Mouse (Mus musculus) T-helper 2 cell (primary cell): ENCODE results near the gene Wbp1l.

Source experiments
- in situ Hi-C: fragments of 300-600 bp; cut with MboI, MseI; formaldehyde crosslinking; loops from one replicate; pipeline ENCODE4 v1.15.1; 2025; ENCODE audit warnings: high pct_unique_total_duplicates

The Wbp1l gene

GRCm38 (mm10) chr19:46598187-46598586 lies 697 bp upstream of the Wbp1l start:
- in situ Hi-C loops: no loop called here

DNA sequence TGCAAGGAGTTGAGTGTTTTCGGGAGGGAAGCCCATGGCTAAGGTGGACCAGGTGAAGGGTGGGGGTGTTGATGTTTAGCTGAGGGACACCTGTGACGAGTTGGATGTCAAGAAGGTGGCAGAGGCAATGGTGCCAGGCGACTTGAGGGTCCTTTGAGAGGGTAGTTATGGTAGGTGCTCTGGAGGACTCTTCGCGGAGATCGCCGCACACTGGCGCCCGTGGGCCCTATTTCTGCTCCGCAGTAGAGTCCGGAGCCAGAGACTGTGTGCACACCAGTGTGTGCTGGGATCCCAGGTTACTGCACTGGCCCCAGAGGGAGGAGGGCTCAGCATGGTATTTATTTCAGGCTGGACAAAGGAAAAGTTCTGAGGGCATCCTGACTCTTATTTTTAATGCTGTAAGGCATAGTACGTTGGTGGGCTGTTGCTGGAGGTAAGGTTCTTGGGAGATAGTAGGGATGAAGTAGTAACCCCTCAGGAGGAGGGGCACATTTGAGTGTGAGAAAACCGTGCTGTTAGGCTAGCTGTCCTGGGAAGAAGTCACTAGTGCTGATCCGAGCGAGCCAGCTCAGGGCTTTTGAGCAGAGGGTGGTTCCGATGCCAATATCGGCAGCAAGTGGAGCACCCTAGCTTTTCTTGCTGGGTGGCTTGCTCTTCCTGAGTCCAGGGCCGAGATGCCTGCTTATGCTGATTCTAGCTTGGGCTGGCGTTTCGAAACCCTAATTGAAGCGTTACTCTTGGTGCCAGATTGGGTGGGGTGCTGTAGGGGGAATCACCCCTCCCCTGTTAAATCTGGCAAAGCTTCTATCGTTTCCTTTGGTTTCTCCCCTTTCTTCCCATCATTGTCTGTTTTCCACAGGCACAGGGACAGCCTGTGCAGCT lies 732 bp downstream of the Wbp1l start:
- in situ Hi-C loops: no loop called here

GRCm38 (mm10) chr19:46600371-46600770 lies 1.5 kb downstream of the Wbp1l start:
- in situ Hi-C loops: no loop called here

DNA sequence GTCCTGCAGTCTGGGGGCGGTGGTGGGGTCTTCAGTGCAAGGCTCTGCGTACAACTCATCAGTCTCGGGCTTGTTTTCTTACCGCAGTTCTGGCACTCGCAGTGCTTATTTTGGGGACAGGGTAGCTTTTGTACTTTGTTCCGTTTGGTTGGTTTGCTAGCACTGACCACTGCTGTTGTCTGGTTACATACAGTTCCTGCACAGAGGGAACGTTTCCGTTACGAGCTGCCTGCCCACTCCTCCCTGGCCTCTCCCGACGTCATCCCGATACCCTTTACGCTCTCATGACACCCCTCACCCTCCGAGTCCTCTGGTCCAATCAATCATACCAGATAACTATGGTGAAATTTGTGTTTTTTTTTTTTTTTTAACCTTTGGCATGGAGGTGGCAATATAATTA lies 2.6 kb downstream of the Wbp1l start:
- in situ Hi-C loops: no loop called here

- in situ Hi-C loops: no loop called here
Observed at GRCm38 (mm10) chr19:46602406-46602805, 3.5 kb downstream of the Wbp1l start.

GRCm38 (mm10) chr19:46606718-46607117 lies 7.8 kb downstream of the Wbp1l start:
- in situ Hi-C loops: no loop called here

DNA sequence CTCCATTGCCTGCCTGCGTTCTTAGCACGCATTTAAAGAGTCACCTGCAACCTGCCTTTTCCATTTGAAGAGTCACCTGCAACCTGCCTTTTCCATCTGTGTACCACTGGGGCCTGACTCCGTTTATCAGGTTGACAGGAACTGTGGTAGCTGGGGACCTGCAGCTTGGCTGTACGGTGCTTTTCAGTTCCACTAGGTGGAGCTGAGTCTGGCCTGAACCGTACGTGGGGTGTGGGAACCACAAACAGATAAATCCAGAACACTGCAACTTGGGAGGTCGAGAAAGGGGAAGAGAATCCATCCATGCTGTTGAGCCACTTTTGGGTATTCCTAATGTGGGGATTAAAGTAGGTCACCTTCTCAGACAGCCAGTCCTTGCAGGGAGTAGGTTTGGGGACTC lies 8.5 kb downstream of the Wbp1l start:
- in situ Hi-C loops: no loop called here

GRCm38 (mm10) chr19:46608158-46608557 lies 9.3 kb downstream of the Wbp1l start:
- in situ Hi-C loops: no loop called here

- in situ Hi-C loops: loop anchor here (10.0 kb wide), 1 partner anchor 908 kb away; no protein-coding TSS in a partner anchor
Observed at GRCm38 (mm10) chr19:46616378-46616777, 17.5 kb downstream of the Wbp1l start.

- in situ Hi-C loops: loop anchor here (10.0 kb wide), 1 partner anchor 907 kb away; no protein-coding TSS in a partner anchor
Observed at GRCm38 (mm10) chr19:46617361-46617760, 18.5 kb downstream of the Wbp1l start.

- in situ Hi-C loops: loop anchor here (10.0 kb wide), 1 partner anchor 906 kb away; no protein-coding TSS in a partner anchor
Observed at GRCm38 (mm10) chr19:46618322-46618721, 19.4 kb downstream of the Wbp1l start.

DNA sequence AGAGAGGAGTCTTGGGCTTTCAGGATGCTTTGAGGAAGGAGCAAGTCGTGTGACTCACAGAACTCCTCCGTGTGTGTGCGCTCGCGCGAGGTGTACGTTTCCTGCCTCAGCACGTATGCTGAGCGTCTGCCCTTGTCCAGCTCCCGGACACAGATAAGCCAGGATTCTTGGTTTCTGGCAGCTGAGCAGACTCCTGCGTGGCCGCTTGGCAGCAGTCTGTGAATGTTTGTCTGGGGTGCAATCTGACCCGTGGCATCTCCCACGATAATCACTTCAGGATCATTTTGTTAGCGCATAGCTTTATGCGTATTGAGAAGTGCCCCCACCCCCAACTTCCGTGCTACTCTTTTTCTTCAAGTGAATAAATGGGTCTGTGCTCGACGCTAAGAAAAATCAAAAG lies 20.1 kb downstream of the Wbp1l start:
- in situ Hi-C loops: loop anchor here (10.0 kb wide), 1 partner anchor 906 kb away; no protein-coding TSS in a partner anchor

DNA sequence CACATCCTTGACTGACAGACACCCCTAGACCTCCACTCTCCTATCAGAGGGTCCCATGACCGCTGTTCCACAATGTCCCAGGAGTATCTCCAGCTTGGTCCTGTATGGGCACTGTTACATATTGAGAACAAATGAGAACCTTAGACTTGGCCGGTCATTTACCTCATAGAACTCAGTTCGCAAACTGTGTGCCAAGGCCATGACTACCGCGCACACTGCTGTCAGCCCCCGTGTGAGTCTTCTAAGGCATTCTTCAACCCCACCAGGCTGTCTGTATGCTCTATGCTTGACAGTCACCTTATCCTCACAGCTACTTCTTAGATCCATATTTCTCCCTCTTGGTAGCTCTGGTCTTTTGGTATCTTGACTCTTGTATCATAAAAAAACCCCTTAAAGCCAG lies 20.6 kb downstream of the Wbp1l start:
- in situ Hi-C loops: loop anchor here (10.0 kb wide), 1 partner anchor 905 kb away; no protein-coding TSS in a partner anchor

DNA sequence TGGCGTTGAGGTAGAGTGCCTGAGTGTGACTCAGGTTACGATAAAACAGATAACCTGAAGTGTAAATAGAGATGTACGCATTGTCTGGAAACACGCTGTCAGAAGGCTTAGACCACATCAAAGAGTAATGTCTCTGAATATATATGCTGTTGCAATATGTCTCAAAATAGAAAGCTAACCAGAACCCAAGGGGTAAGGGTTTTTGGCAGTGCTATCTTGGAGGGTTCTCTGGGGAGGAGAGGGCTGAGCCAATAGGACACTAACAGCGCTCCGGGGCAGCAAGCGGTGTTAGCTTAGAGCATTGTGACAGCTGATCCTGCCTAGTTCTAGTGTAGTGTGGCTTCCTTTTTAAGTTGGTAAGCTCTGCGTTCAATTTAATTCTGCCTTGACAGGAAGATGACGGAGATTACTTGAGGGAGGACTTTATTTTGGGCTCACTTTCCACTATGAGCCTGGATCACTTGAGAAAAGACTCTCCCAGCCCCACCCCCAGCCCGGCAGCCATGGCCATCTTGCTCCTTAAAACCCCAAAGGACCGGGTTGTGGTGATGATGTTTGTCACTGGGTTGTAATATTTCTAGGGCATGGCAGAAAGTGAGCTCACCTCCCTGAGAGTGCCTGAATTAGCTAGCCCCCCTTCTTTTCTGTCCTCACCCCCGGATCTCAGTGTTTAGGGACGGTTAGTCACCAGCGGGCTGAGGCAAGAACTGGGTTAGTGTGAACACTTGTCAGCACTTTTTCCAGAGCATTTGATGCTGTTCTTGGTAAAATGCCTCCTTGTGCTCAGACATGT lies 21.3 kb downstream of the Wbp1l start:
- in situ Hi-C loops: no loop called here

- in situ Hi-C loops: no loop called here
Observed at GRCm38 (mm10) chr19:46621236-46622183, 22.6 kb downstream of the Wbp1l start.

- in situ Hi-C loops: no loop called here
Observed at GRCm38 (mm10) chr19:46622659-46623193, 23.8 kb downstream of the Wbp1l start.

GRCm38 (mm10) chr19:46623194-46623667 lies 24.3 kb downstream of the Wbp1l start:
- in situ Hi-C loops: no loop called here

DNA sequence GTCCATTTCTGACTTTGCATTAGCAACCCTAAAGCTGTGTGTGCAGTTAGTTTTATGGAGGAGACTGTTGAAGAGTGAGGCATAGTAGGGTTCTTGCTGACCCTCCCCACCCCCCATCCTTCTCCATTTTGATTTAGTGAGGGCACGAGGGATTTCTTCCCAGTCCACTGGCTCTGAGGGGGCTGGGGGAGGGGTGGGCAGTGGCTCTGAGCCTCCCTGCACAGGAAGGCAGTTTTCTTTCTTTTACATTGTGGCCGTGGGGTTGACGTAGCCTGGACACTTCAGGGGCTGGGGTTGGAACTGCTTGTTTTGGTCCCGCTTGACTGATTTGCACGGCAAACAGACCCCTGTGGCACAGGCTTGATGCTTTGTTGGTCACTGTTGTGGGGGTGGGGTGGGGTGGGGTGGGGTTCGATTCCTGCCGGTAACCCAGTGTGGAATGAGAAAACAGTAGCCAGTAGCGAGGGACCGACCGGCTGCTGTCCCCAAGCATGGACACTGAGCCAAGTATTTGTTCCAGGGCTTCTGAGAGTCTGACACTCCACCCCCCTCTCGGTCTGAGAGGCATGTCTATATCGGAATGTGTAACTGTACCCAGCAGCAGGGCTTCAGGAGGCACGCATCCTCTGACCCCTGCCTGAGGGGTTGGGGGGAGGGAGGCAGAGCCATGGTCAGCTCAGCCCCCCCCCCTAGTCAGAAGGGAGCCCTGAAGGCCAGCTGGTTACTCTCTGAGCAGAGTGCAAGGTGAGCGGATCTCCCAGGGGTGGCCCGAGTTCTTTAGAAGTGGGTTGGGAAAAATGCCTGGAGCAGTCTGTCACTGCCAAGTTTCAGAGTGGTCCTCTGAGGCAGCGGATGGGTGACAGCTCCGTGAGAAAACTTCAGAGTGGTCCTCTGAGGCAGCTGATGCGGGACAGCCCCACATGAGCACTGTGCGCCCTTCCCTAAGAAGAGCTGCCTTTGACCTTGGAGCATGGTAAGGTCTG lies 25.2 kb downstream of the Wbp1l start:
- in situ Hi-C loops: no loop called here

DNA sequence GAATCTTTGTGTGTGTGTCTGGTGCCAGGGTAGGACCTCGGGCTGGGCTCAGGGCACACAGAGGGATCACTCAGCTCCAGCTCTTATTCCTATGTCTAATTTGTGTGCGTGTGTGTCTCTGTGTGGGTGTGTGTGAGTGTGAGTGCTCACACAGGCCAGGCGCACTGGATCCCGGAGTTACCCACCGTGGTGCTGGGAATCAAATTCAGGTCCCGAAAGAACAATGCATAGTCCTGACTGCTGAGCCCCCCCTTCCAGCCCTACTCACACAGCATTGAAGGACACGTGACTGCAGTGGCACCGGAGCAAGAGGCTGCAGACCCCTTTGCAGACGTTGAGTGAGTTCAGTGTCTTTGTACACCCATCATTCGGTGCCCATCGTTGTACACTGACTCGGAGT lies 26.1 kb downstream of the Wbp1l start:
- in situ Hi-C loops: no loop called here

DNA sequence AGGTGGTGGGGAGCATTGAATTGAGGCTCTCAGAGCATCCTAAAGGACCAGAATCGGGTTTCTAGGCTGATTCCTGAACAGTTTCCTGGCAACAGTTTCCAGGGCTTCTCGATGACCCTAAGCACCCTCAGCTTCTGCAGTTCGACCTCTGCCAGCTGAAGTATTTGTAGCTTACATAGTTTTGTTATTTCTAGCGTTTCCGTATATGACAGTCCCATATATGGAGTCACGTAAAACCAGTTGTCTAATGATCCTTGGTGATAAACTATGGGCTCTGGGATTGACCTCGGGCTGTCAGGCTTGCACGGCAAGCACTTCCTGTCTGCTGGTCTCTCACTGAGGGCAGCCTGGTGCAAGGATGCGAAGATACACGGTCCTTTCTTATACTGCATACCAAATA lies 26.6 kb downstream of the Wbp1l start:
- in situ Hi-C loops: no loop called here
